In genomic region chr14:53980771-53981170, GRCm38 (mm10) we compare ENCODE assay signal across 23 mouse cellular contexts.
DNase-seq lines count a peak whose midpoint lies in the region; ATAC-seq and TF ChIP-seq lines count a peak whose summit lies in the region.
"Had no signal": no experiment of that assay in that cellular context is flagged by ENCODE, and none has a peak within 500 bp of the region (broad histone marks: within the 10 kb centered on the region; RNA-seq: fewer than 3 reads in every experiment).

No protein-coding gene starts in this region.

- H3K4me3 ChIP-seq in embryonic fibroblast, embryonic 13.5 days (ENCODE audit: insufficient read depth, low read length), result no peak overlapping the region
- H3K4me3 ChIP-seq in hindbrain, embryonic 11.5 days (ENCODE audit: low read depth, low read length), result no peak overlapping the region
- H3K4me3 ChIP-seq: erythroblast, embryonic 14.5 days; forebrain, embryonic 10.5 days; heart, embryonic 15.5 days; intestine, embryonic 15.5 days had no signal

- no peak overlapping the region for H3K4me2 ChIP-seq in hindbrain, embryonic 11.5 days (replicated peaks; ENCODE audit: low read depth, low read length)
- H3K4me2 ChIP-seq: heart, embryonic 11.5 days; heart, embryonic 15.5 days; hindbrain, embryonic 14.5 days; intestine, embryonic 15.5 days had no signal

- no peak for TF ChIP-seq POLR2A in embryonic fibroblast, embryonic 13.5 days (IDR thresholded peaks at IDR 0.05; ENCODE audit: low read depth, low read length)

- 80% methylated on average over 5 of the region's 5 CpGs for WGBS in hindbrain, embryonic 11.5 days

- H3K9ac ChIP-seq in hindbrain, embryonic 11.5 days (ENCODE audit: low read depth, low read length), result no peak overlapping the region
- H3K9ac ChIP-seq: heart, embryonic 15.5 days; hindbrain, embryonic 14.5 days; intestine, embryonic 15.5 days had no signal

- peak; percentile 99 for ATAC-seq in frontal cortex, adult (ENCODE audit: low TSS enrichment)
- no peak for ATAC-seq in hindbrain, embryonic 11.5 days (ENCODE audit: low FRiP score)
- ATAC-seq: activated CD4-positive, CD25-positive, alpha-beta regulatory T cell, adult 4 months; forebrain, embryonic 14.5 days; intestine, embryonic 15.5 days; Patski had no signal

- H3K36me3 ChIP-seq in hindbrain, embryonic 11.5 days (ENCODE audit: control insufficient read depth, insufficient read depth, low read length), result no peaks in the 10 kb centered on the region
- H3K36me3 ChIP-seq: forebrain, embryonic 10.5 days; heart, embryonic 15.5 days; intestine, embryonic 15.5 days had no signal

- no peak for TF ChIP-seq CTCF in embryonic fibroblast, embryonic 13.5 days (IDR thresholded peaks at IDR 0.05; ENCODE audit: borderline replicate concordance, insufficient read depth, low read length)

- H3K27ac ChIP-seq in embryonic fibroblast, embryonic 13.5 days (ENCODE audit: insufficient read depth, low read length), result peak overlapping the region; percentile 57; the same call in 1 of the 2 replicates
- no peak overlapping the region for H3K27ac ChIP-seq in hindbrain, embryonic 11.5 days (ENCODE audit: low read depth, low read length)
- H3K27ac ChIP-seq: forebrain, embryonic 10.5 days; heart, embryonic 15.5 days; hindbrain, embryonic 14.5 days; intestine, embryonic 15.5 days had no signal

- H3K4me1 ChIP-seq in embryonic fibroblast, embryonic 13.5 days (ENCODE audit: control insufficient read depth, insufficient read depth, low read length), result 0 out of 2 replicates have a peak, but pooled peaks cover 3% of the 10 kb centered on the region
- no peaks in the 10 kb centered on the region for H3K4me1 ChIP-seq in hindbrain, embryonic 11.5 days (replicated peaks; ENCODE audit: control insufficient read depth, insufficient read depth, low read length)
- H3K4me1 ChIP-seq: forebrain, embryonic 10.5 days; heart, embryonic 15.5 days; intestine, embryonic 15.5 days had no signal

- H3K9me3 ChIP-seq in hindbrain, embryonic 11.5 days (ENCODE audit: control insufficient read depth, low read length), result no peaks in the 10 kb centered on the region
- H3K9me3 ChIP-seq: forebrain, embryonic 10.5 days; heart, embryonic 15.5 days; intestine, embryonic 15.5 days had no signal

- H3K27me3 ChIP-seq in hindbrain, embryonic 11.5 days (ENCODE audit: control insufficient read depth, insufficient read depth, low read length), result no peaks in the 10 kb centered on the region
- H3K27me3 ChIP-seq: CH12.LX; heart, embryonic 15.5 days; intestine, embryonic 15.5 days; Patski had no signal

- no peak for DNase-seq in frontal cortex, postnatal 25 days (ENCODE audit: low spot score in 2 of 2)
- peak; percentile 29 for DNase-seq in right cerebral cortex, adult 18-20 months
- no peak for DNase-seq in right cerebral cortex, postnatal 25 days
- DNase-seq in hindbrain, embryonic 11.5 days (ENCODE audit: low spot score), result no peak
- DNase-seq: adrenal gland, postnatal 14 days; cerebellum, adult 2 months; cerebellum, postnatal 10 days; gastrocnemius, postnatal 25 days; heart, adult 18-20 months; heart, postnatal 14 days; kidney, adult 18-20 months had no signal
